Mouse (Mus musculus): ENCODE data around the gene Grem1. TPM values are rescaled to one million over a fixed set of nuclear protein-coding genes. Genes with fewer than 3 reads are reported as not detected.

Gene Grem1
- total RNA-seq, 2 experiments from 2014 or later: not detected

DNA sequence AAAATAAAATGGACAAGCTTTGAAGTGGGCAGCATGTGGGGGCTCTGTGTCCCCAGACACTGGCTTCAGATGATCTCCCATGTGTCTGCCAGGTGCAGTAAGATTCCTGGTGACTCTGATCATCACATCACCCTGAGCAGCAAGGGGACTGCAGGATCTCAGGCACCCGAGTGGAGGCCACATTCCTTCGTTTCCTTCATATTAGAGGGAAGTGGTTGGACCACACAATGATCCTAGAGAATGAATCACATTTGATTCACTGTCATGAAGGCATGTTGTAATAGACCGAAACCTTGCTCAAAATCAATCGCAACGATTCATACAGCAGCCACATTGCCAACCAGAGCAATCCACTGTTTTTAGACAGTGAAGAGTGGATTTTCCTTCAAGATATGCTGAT is 6.5 kb upstream of the Grem1 start:
- intact Hi-C loops (cut with DNase I): no loop called here
- DNase-seq: no peak

DNA sequence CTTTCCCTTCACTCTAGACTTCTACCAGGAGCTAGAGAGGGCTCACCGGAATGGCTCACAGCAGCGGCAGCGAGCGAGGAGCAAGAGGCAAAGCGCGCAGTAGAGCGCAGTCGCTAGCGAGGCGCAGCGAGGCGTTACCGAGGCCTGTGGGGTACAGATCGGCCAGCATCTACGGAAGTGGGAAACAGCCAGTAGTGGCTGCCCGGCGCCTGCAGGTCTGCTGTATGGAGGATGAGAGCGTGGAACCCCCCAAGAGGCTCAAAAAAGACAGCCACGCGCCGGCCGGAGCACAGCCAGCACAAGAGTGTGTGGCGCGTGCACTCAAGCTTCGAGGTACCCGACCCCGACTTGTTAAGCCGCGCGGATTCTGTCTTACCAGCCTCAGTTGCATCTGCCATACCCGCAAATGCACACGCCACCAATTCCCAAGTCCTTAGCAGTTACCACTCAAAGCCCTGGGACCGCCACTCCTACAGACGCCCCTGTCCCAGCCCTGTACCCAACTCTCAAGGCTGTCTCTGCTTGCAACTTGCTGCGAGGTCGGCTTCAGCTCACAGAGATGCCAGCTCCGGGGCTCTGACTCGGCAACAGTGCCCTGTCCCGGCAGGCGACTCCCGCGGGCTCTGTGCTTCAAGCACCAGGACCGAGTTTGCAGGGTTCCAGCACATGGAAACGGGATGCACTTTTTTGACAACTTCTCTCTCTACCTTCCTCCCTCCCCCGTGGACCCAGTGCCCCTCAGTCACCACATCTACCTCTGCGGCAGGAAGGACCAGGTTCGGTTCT is 728 bp downstream of the Grem1 start:
- intact Hi-C loops (cut with DNase I): no loop called here
- no peak for DNase-seq

DNA sequence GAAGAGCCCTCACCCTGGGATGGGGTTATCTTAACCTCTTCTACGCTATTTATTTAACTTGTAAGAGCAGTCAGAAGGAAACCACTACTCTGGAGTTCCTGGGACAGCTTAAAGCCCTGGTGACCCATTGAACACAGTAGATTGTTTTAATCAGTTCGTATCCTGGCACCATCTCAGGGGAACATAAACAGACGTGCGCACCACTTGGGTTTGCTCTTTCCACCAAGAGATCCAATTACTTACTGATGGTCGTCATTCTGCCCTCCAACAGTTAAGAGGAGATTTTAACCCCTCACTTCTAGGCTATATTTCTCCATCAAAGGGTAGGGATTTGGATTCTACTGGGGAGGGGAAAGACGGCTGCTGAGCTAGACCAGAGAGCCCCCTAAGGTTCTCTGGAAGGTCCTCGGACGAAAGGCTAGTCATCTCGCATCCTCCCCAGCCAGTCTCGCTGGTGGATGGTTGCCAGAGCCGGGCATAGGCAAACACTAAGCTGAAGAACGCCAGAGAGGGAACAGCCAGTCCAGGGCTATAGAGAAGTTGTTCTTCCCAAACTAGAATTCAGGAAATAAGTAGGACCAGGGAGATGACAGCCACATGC is 1.4 kb downstream of the Grem1 start:
- intact Hi-C loops (cut with DNase I): no loop called here

DNA sequence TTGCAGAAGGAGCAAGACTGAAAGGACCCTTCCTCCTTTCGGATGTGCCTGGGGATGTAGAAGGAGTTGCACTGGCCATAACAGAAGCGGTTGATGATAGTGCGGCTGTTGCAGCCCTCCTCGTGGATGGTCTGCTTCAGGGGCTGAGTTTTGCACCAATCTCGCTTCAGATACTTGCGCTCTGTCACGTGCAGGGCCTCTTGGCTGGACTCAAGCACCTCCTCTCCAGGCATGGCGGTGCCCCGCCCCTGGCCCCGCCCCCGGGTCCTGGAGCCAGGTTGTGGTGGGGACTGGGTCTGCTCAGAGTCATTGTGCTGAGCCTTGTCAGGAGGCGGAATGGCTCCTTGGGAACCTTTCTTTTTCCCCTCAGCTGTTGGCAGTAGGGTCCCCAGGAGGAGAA is 8.7 kb downstream of the Grem1 start:
- DNase-seq: no peak
- intact Hi-C loops (cut with DNase I): no loop called here

More for the DNA sequence above, 1.4 kb downstream of the Grem1 start:
- DNase-seq: no peak

GRCm38 (mm10) chr2:113749309-113749708 is 9.1 kb downstream of the Grem1 start:
- intact Hi-C loops (cut with DNase I): no loop called here
- DNase-seq: no peak

GRCm38 (mm10) chr2:113728581-113728980 is 29.9 kb downstream of the Grem1 start:
- intact Hi-C loops (cut with DNase I): no loop called here
- no peak for DNase-seq

DNA sequence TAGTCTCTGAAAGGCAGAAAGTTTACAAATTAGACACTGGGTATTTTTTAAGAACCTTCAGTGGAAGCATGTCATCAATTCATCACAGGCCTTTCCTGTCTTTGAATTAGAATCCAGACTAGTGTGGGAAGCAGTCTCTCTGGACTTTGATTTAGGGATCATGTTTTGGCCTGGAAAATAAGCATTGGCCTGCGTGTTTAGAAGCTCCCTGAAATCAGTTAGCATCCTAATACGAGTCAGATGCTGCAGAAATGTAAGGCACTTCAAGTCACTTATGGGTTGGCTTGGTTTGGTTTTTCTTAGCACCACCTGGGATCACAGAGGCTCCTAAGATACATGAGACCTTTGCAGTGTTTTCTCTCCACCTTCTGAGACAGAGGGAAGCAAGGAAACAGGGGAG is 43.6 kb downstream of the Grem1 start:
- intact Hi-C loops (cut with DNase I): no loop called here
- DNase-seq: no peak

- intact Hi-C loops (cut with DNase I): no loop called here
- no peak for DNase-seq
Observed at GRCm38 (mm10) chr2:113713406-113713805, 45.0 kb downstream of the Grem1 start.

DNA sequence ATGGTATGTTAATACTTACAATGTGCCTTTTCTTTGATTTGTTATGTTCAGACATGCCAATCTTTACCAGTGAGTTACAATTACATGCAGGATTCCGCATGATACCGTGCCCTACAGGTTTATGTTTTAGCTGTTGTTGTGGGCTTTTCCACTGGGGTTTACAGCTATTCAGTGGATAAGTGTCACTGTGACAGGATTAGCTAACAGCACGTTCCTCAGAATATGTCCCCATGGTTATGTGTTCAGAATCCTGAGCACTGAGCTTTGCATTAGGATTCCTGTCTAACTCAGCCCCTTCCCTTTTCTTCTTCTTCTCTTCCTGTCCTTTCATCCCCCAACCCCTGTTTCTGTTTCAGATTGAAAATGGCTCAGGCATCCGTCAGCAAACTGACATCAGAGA is 50.9 kb downstream of the Grem1 start:
- intact Hi-C loops (cut with DNase I): no loop called here
- DNase-seq: no peak

- intact Hi-C loops (cut with DNase I): no loop called here
- no peak for DNase-seq
Observed at GRCm38 (mm10) chr2:113701507-113701906, 56.9 kb downstream of the Grem1 start.

DNA sequence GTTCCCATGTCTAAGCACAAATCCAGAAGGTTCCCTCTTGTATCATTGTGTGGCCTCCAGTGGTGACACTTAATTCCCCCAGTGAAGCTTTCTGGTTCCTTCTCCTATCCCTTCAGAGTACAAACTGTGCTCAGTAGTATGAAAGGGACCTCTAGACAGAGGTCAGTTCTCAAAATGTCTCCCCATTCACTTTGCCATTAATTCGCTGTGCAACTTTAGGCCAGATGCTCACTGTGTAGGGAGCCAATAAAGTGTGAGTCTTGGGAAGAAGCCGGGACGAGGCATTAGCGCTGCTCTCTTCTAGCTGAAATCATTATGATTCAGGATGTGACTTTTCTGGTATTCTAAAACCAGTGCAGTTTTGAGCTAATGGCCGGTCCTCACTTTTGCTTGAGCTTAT is 61.8 kb downstream of the Grem1 start:
- DNase-seq: no peak
- intact Hi-C loops (cut with DNase I): no loop called here

- intact Hi-C loops (cut with DNase I): no loop called here
- DNase-seq: no peak
Observed at GRCm38 (mm10) chr2:113696222-113696621, 62.2 kb downstream of the Grem1 start.

Other genes starting within 250 kb of the Grem1 start
- gene Scg5, start 70.5 kb upstream of the Grem1 start, total RNA-seq (2021): under 1 TPM in 1 of 2 experiments, not detected in 1; 0.24 TPM
- gene Arhgap11a, start 90.0 kb upstream of the Grem1 start, total RNA-seq (2021): 1 to 10 TPM; 4.3 to 6.3 TPM

Measured in heart, postnatal 14 days (tissue).